Mouse (Mus musculus): ENCODE results near the gene Gper1. TPM values are rescaled to one million over a fixed set of nuclear protein-coding genes. Genes with fewer than 3 reads are reported as not detected.

The Gper1 gene
- 7.3 and 9.9 TPM in 2 replicates for polyA plus RNA-seq (2012; rRNA removed; ENCODE audit: low replicate concordance)

GRCm38 (mm10) chr5:139423026-139423865 is at the start of gene Gper1:
TSS of gene Gper1 (plus strand) at chr5:139423151.

GRCm38 (mm10) chr5:139377468-139378270 is 45.3 kb upstream of the Gper1 start, which contains the start of gene Gpr146:
TSS of gene Gpr146 (plus strand) at chr5:139377697.

GRCm38 (mm10) chr5:139404801-139405401 is 18.1 kb upstream of the Gper1 start, which contains the start of gene C130050O18Rik:
TSS of gene C130050O18Rik (plus strand) at chr5:139405280.

GRCm38 (mm10) chr5:139460384-139461067 is 37.6 kb downstream of the Gper1 start, which contains the start of gene 3110082I17Rik:
TSS of gene 3110082I17Rik (minus strand) at chr5:139460527.

Other genes with a start within 250 kb of the Gper1 start
- 47.0 and 57.2 TPM in 2 replicates for gene Sun1, start 222.5 kb upstream of the Gper1 start, polyA plus RNA-seq (2012; rRNA removed; ENCODE audit: low replicate concordance)
- gene Get4, start 170.8 kb upstream of the Gper1 start, polyA plus RNA-seq (2012; rRNA removed; ENCODE audit: low replicate concordance), result 76.9 and 154 TPM in 2 replicates
- gene Adap1, start 97.5 kb upstream of the Gper1 start, polyA plus RNA-seq (2012; rRNA removed; ENCODE audit: low replicate concordance), result 36.3 and 61.5 TPM in 2 replicates
- gene Cox19, start 71.7 kb upstream of the Gper1 start, polyA plus RNA-seq (2012; rRNA removed; ENCODE audit: low replicate concordance), result 131 and 211 TPM in 2 replicates
- gene Cyp2w1, start 70.5 kb upstream of the Gper1 start, polyA plus RNA-seq (2012; rRNA removed; ENCODE audit: low replicate concordance), result not detected in 2 replicates
- 34.4 and 64.9 TPM in 2 replicates for gene Gpr146, start 45.5 kb upstream of the Gper1 start, polyA plus RNA-seq (2012; rRNA removed; ENCODE audit: low replicate concordance)
- gene C130050O18Rik, start 17.9 kb upstream of the Gper1 start, polyA plus RNA-seq (2012; rRNA removed; ENCODE audit: low replicate concordance), result 1.9 and 3.7 TPM in 2 replicates
- gene 3110082I17Rik, start 37.4 kb downstream of the Gper1 start, polyA plus RNA-seq (2012; rRNA removed; ENCODE audit: low replicate concordance), result 9.0 and 18.2 TPM in 2 replicates
- 21.4 and 28.9 TPM in 2 replicates for gene Zfand2a, start 61.4 kb downstream of the Gper1 start, polyA plus RNA-seq (2012; rRNA removed; ENCODE audit: low replicate concordance)
- not detected in 2 replicates for gene Uncx, start 120.3 kb downstream of the Gper1 start, polyA plus RNA-seq (2012; rRNA removed; ENCODE audit: low replicate concordance)

All from subcutaneous adipose tissue, adult 2 months (tissue).